Mouse (Mus musculus): Measurements from ENCODE around the gene Zcchc8. TPM values are rescaled to one million over a fixed set of nuclear protein-coding genes. Genes with fewer than 3 reads are reported as not detected.

Zcchc8 gene
- total RNA-seq (2023): 10 to 100 TPM; 98.1 TPM

DNA sequence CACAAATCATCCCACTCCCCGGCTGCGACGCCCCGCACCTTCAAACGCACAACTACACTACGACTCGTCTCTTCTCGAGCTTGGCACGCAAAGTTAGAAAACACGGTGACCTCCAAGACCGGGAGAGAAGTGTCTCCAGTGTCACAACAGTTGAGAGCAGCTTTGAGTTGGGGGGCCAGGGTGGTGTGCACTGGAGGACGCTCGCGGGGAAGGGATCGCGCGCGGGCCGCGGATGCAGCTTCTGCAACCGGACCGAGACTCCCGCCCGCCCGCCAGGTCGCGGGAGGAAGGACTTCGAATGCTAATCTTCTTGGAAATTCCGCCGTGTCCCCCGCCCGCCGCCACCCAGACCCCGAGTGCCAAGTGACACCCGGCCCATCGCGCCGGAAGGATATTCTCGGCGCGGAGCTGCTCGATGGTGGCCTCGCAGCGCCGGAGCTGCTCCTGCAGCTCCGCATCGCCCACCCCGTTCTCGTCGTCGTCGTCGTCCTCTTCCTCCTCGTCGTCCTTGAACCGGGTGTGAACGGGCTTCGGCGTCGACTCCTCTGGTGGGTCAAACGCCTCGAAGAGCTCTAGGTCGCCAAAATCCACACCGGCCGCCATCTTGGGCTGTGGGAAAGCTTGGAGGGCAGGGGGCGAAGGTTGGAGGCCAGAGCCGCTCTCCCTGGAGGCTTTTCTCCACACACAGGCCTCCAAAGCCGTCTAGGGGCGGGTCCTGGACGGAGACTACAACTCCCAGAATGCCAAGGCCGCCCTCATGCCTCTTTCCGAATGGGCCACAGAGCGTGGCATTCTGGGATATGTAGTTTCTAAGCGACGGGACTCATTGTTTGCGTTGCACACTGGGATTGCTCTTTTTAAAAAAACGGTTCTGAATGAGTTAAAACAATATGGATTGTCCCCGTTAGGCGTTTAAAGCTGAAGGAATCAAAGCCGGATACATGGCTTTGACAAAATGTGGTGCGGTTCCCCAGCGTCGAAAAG is at the start of gene Zcchc8:
TSS of gene Zcchc8 (minus strand) at position 773 of the 984 bp plus-strand sequence.

DNA sequence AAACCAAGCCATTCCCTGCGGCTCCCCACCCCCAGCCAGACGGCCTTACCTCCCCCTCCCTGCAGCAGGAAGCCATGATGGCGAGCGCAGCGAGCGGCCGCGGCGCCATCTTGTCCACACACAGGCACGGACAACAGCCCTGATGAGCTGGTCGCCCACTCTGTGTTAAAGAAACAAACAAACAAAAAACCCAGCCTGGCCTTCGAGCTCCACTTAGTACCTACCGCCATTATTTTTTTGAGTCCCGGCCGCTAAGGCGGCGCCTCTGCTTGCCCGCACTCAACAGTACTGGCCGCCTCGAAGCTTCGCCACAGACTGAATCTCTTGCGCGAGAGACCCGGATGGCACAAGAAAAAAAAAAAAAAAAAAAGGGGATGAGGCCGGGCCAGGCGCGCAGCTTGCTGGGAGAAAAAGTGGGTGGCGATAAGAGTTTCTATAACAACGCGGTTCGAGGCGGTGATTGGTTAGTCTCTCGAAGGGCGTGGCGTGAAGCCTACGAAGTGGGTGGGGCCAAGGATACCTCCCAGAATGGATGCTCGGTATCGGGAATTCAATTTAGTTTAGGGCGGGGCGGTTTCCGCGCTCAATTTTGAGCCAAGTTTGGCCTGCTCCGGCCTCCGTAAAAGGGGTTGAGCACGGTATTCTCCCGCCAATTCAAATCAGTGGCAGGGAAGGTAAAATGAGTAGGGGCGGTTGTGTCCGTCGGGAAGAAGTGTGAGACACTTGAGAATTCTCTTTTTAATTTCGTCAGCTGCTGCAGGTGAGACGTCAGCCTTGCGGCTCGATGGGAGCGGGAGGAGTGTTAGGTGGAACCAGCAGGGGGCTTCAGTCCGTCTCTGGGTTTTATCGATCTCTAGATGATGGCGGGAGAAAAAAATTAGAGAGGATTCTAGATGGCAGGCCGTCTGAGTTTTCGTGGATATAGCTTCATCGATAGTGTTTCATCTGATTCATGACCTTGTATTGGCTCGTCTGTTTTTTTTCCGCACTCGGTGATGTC is 28.5 kb upstream of the Zcchc8 start, which contains the start of the genes Rsrc2 and Kntc1:
TSS of gene Rsrc2 (minus strand) at position 350 of the 1,000 bp plus-strand sequence.
TSS of gene Kntc1 (plus strand) at position 652 of the 1,000 bp plus-strand sequence.

DNA sequence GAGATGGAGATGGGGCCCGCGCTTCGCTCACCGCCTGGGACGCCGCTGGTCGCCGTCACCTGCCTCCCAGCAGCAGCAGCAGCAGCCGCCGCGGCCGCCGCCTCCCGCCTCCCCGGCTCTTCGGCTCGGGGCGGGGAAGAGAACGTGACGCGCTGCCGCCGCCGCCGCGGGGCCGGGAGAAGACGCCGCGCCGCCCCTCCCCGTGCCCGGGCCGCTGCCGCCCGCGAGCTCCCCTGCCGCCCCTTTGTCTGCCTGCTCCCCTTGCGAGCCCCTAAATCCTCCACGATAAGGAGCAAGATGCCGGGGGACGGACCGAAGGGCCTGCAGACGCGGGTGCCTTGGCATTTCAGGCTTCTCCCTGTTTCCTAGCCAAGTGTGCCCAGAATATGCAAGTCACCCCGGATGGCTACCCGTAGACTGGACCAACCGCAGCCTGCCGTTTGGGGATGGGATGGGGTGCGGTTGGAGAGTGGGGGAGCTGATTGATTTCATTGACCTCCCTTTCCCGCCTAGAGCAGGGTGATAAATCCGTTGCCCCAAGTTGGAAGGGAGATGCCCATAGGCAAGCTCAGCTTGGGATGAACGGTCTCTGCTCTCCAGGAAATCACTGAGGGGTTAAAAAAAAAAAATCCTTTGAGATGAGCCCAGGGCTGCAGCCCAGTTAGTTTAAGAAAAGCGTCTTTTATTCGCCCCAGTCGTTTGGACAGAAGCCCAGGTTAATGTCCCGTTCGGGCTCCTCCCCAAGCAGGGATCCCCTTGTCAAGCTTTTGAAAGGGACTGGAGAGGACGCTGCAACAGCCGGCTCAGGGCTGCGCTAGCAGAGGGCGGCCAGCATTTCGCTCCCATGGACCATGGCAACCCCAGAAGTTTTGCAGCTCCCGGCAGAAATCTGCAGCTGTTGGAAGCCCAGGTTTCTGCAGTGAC is 36.4 kb downstream of the Zcchc8 start, which contains the start of gene Clip1:
TSS of gene Clip1 (minus strand) at position 398 of the 924 bp plus-strand sequence.

Other genes starting within 250 kb of the Zcchc8 start
- not detected for gene Lrrc43, start 231.8 kb downstream of the Zcchc8 start, total RNA-seq (2023)
- not detected for gene Il31, start 231.6 kb downstream of the Zcchc8 start, total RNA-seq (2023)
- not detected for gene B3gnt4, start 210.6 kb downstream of the Zcchc8 start, total RNA-seq (2023)
- 10 to 100 TPM; 35.7 to 35.8 TPM for gene Diablo, start 196.9 kb downstream of the Zcchc8 start, total RNA-seq (2023)
- gene Gm49027, start 195.6 kb downstream of the Zcchc8 start, total RNA-seq (2023): 1 to 10 TPM; 1.6 to 1.8 TPM
- gene Vps33a, start 148.1 kb downstream of the Zcchc8 start, total RNA-seq (2023): 10 to 100 TPM; 29.6 to 30.4 TPM
- 10 to 100 TPM; 87.9 to 96.3 TPM for gene Clip1, start 36.5 kb downstream of the Zcchc8 start, total RNA-seq (2023)
- gene Rsrc2, start 28.3 kb upstream of the Zcchc8 start, total RNA-seq (2023): 100 to 1,000 TPM; 138 to 140 TPM
- gene Kntc1, start 28.6 kb upstream of the Zcchc8 start, total RNA-seq (2023): 10 to 100 TPM; 22.1 to 26.2 TPM
- 100 to 1,000 TPM in 1 of 2 experiments, 10 to 100 TPM in 1; 92.9 to 131 TPM for gene Hcar2, start 144.4 kb upstream of the Zcchc8 start, total RNA-seq (2023)
- gene Hcar1, start 158.9 kb upstream of the Zcchc8 start, total RNA-seq (2023): not detected
- gene Denr, start 186.1 kb upstream of the Zcchc8 start, total RNA-seq (2023): 10 to 100 TPM; 24.0 to 31.1 TPM
- not detected for gene Gm43518, start 206.3 kb upstream of the Zcchc8 start, total RNA-seq (2023)
- 1 to 10 TPM in 1 of 2 experiments, under 1 TPM in 1; 0.44 to 1.7 TPM for gene Ccdc62, start 209.6 kb upstream of the Zcchc8 start, total RNA-seq (2023)

Data from neutrophil, adult 59 days (primary cell).